Mouse (Mus musculus): ENCODE data around the gene Isoc2b. TPM values are rescaled to one million over a fixed set of nuclear protein-coding genes. Genes with fewer than 3 reads are reported as not detected.
"Not testable (repeated sequence)": the region's sequence is repeated elsewhere in the genome, so short reads cannot be mapped to it uniquely, and the experiment has no call there.

Isoc2b gene
- polyA plus RNA-seq, 1 experiment from 2014 or later, result 2.9 TPM

DNA sequence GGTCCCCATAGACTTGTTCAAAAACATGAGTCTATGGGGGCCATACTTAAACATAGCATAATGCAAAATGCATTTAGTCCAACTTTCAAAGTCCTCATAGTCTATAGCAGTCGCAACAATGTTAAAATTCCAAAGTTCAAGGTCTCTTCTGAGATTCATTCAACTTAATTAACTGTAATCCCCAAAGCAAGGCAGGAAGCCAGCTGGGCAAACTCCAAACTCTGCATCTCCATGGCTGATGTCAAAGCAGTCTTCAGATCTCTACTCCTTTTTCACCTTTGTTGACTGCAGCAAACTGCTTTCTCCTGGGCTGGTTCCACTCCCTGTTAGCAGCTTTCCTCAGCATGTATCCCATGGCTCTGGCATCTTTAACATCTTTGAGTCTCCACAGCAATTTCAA lies 9.0 kb upstream of the Isoc2b start:
- WGBS (ENCODE audit: insufficient replicate concordance), result 90% methylated on average over 1 of the region's 1 CpGs
- H3K9me3 ChIP-seq (replicated peaks; ENCODE audit: control insufficient read depth, low read length); ATAC-seq (replicated peaks; ENCODE audit: insufficient number of reproducible peaks, low FRiP score, low TSS enrichment); H3K4me3 ChIP-seq (ENCODE audit: low read depth, low read length); H3K27ac ChIP-seq (ENCODE audit: low read depth, low read length); H3K36me3 ChIP-seq (ENCODE audit: control insufficient read depth, insufficient read depth, low read length); H3K9ac ChIP-seq (ENCODE audit: low read depth, low read length); H3K4me2 ChIP-seq; H3K27me3 ChIP-seq (ENCODE audit: control insufficient read depth, insufficient read depth, low read length): not testable (repeated sequence)
- H3K4me1 ChIP-seq (ENCODE audit: control insufficient read depth, insufficient read depth, low read length), result peaks cover 11% of the 10 kb centered on the region

GRCm38 (mm10) chr7:4878186-4878585 lies 8.1 kb upstream of the Isoc2b start:
- Histone ChIP-seq H3K9ac (ENCODE audit: low read depth, low read length) (no peak overlapping the region), H3K4me3 (ENCODE audit: low read depth, low read length) (no peak overlapping the region), H3K4me1 (ENCODE audit: control insufficient read depth, insufficient read depth, low read length) (peaks cover 11% of the 10 kb centered on the region), H3K4me2 (peak overlapping the region; percentile 92), H3K27me3 (ENCODE audit: control insufficient read depth, insufficient read depth, low read length) (no peaks in the 10 kb centered on the region), H3K27ac (ENCODE audit: low read depth, low read length) (no peak overlapping the region), H3K9me3 (replicated peaks; ENCODE audit: control insufficient read depth, low read length) (no peaks in the 10 kb centered on the region), H3K36me3 (ENCODE audit: control insufficient read depth, insufficient read depth, low read length) (no peaks in the 10 kb centered on the region)
- no peak for ATAC-seq (replicated peaks; ENCODE audit: insufficient number of reproducible peaks, low FRiP score, low TSS enrichment)

- 6% methylated on average over 11 of the region's 11 CpGs for WGBS (ENCODE audit: insufficient replicate concordance)
- Histone ChIP-seq H3K27ac (ENCODE audit: low read depth, low read length) (no peak overlapping the region), H3K4me1 (ENCODE audit: control insufficient read depth, insufficient read depth, low read length) (peaks cover 11% of the 10 kb centered on the region), H3K36me3 (ENCODE audit: control insufficient read depth, insufficient read depth, low read length) (no peaks in the 10 kb centered on the region), H3K9ac (ENCODE audit: low read depth, low read length) (peak overlapping the region; percentile 75), H3K27me3 (ENCODE audit: control insufficient read depth, insufficient read depth, low read length) (no peaks in the 10 kb centered on the region), H3K9me3 (replicated peaks; ENCODE audit: control insufficient read depth, low read length) (no peaks in the 10 kb centered on the region), H3K4me2 (peak overlapping the region; percentile 92), H3K4me3 (ENCODE audit: low read depth, low read length) (peak overlapping the region; percentile 56)
- ATAC-seq (replicated peaks; ENCODE audit: insufficient number of reproducible peaks, low FRiP score, low TSS enrichment), result peak; percentile 10; the same call in 1 of the 2 replicates
These were observed 7.2 kb upstream of the Isoc2b start for GRCm38 (mm10) chr7:4877226-4877625.

DNA sequence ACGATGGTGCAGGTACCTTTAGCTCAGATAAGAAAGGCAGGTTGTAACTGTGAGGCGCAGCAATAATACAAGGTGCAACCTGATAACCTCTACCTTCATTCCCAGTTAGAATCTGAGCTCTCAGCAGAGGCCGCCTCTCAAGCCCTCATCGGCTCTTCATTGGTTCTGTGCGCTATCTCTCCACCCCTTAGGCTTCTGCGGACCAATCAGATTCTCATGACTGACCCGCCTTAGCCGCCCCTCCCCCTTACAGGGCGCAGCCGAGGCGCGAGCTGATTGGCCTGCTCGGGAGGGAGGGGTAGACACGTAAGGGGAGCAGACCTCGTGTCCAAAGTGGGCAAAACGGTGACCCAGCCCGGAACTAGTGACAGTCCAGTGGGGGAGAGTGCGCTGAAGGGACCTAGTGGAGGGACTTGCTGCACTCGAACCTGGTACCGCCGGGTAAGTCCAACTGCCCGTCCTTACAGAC lies 6.7 kb upstream of the Isoc2b start, which contains the start of gene Isoc2a:
Gene Isoc2a (plus strand): TSS at position 401 of the 469 bp plus-strand sequence.
- peak within 1 kb of the TSS; percentile 56 for H3K4me3 ChIP-seq (ENCODE audit: low read depth, low read length)
- H3K4me2 ChIP-seq, result peak within 1 kb of the TSS; percentile 92
- no peaks in the 10 kb centered on the region for H3K36me3 ChIP-seq (ENCODE audit: control insufficient read depth, insufficient read depth, low read length)
- no peaks in the 10 kb centered on the region for H3K9me3 ChIP-seq (replicated peaks; ENCODE audit: control insufficient read depth, low read length)
- ATAC-seq (replicated peaks; ENCODE audit: insufficient number of reproducible peaks, low FRiP score, low TSS enrichment), result peak; percentile 99
- H3K27me3 ChIP-seq (ENCODE audit: control insufficient read depth, insufficient read depth, low read length), result no peaks in the 10 kb centered on the region
- no peak within 1 kb of the TSS for H3K27ac ChIP-seq (ENCODE audit: low read depth, low read length)
- under 1% methylated on average over 22 of the region's 22 CpGs for WGBS (ENCODE audit: insufficient replicate concordance)
- H3K9ac ChIP-seq (ENCODE audit: low read depth, low read length), result peak within 1 kb of the TSS; percentile 75
- H3K4me1 ChIP-seq (ENCODE audit: control insufficient read depth, insufficient read depth, low read length), result peaks cover 11% of the 10 kb centered on the region

- Histone ChIP-seq H3K9ac (ENCODE audit: low read depth, low read length) (peak overlapping the region; percentile 79), H3K27ac (ENCODE audit: low read depth, low read length) (peak overlapping the region; percentile 66; the same call in 1 of the 2 replicates)
- WGBS (ENCODE audit: insufficient replicate concordance), result 50% methylated on average over 10 of the region's 10 CpGs
These were observed 3.4 kb downstream of the Isoc2b start for GRCm38 (mm10) chr7:4866631-4867180.

DNA sequence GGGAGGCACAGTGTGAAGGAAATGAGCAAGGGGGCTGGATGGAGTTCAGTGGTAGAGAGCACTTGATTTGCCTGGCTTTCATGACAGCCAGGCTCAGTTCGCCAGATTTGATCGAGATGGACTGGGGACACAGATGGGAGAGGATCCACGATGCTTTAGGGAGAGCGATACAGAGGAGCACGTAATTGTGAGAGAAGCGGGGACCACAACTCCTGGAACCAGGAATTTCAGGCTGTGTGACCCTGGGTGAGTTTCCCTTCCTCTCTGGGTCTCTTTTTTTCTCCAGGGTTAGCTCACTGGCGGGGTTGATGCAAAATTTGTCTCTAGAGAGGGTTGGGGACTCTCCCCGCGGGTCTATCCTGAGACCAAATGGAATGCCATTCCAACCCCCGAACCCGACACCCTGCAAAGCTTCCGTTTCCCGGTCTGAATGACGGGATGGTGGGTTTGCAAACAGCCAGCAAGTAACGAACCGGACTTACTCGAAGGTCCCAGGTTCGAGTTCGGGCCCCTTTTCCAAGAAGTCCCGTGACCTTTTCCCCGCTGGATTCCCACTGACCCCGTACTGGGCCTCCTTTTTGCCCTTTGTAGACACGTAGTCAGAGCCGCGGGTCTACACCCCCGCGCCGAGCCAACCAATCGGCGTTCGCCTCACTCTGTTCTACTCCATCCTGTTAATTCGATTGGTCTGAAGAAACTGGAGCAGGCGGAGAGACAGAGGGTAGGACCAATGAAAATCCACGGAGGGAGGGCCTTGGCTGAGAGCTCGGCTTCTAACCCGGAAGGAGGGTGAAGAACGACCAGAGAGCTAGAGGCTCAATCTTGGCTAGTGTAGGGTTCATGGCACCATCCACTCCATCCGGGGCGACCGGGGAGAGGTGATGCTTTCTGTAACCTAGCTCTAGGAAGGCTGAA lies 4.2 kb downstream of the Isoc2b start:
- Histone ChIP-seq H3K4me1 (ENCODE audit: control insufficient read depth, insufficient read depth, low read length) (0 out of 2 replicates have a peak, but pooled peaks cover 5% of the 10 kb centered on the region), H3K36me3 (ENCODE audit: control insufficient read depth, insufficient read depth, low read length) (no peaks in the 10 kb centered on the region), H3K27ac (ENCODE audit: low read depth, low read length) (peak overlapping the region; percentile 66), H3K9ac (ENCODE audit: low read depth, low read length) (peak overlapping the region; percentile 84), H3K9me3 (replicated peaks; ENCODE audit: control insufficient read depth, low read length) (peaks cover 2% of the 10 kb centered on the region; the same call in 1 of the 2 replicates), H3K4me2 (peak overlapping the region; percentile 78), H3K4me3 (ENCODE audit: low read depth, low read length) (peak overlapping the region; percentile 67), H3K27me3 (ENCODE audit: control insufficient read depth, insufficient read depth, low read length) (no peaks in the 10 kb centered on the region)
- ATAC-seq (replicated peaks; ENCODE audit: insufficient number of reproducible peaks, low FRiP score, low TSS enrichment), result peak; percentile 100
- WGBS (ENCODE audit: insufficient replicate concordance), result 5% methylated on average over 40 of the region's 40 CpGs

More at GRCm38 (mm10) chr7:4866631-4867180, 3.4 kb downstream of the Isoc2b start:
- Histone ChIP-seq H3K4me1 (ENCODE audit: control insufficient read depth, insufficient read depth, low read length) (0 out of 2 replicates have a peak, but pooled peaks cover 5% of the 10 kb centered on the region), H3K9me3 (replicated peaks; ENCODE audit: control insufficient read depth, low read length) (peaks cover 2% of the 10 kb centered on the region; the same call in 1 of the 2 replicates), H3K4me3 (ENCODE audit: low read depth, low read length) (peak overlapping the region; percentile 67), H3K4me2 (peak overlapping the region; percentile 78), H3K36me3 (ENCODE audit: control insufficient read depth, insufficient read depth, low read length) (no peaks in the 10 kb centered on the region), H3K27me3 (ENCODE audit: control insufficient read depth, insufficient read depth, low read length) (no peaks in the 10 kb centered on the region)
- no peak for ATAC-seq (replicated peaks; ENCODE audit: insufficient number of reproducible peaks, low FRiP score, low TSS enrichment)

DNA sequence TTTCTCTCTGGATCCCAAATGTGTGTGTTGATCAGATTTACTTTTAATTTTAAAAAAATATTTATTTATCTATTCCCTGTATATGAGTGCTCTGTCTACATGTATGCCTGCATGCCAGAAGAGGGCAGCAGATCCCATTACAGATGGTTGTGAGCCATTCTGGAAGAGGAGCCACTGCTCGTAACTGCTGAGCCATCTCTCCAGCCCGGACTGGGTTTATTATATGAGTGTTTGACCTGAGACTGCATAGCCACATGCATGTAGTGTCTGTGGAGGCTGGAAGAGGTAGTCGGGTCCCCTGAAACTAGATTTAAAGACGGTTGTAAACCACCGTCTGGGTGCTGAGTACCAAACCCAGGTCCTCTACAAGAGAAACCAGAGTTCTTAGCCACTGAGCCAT lies 5.0 kb downstream of the Isoc2b start:
- no peaks in the 10 kb centered on the region for H3K27me3 ChIP-seq (ENCODE audit: control insufficient read depth, insufficient read depth, low read length)
- H3K4me3 ChIP-seq (ENCODE audit: low read depth, low read length), result 0 out of 2 replicates have a peak overlapping the region, but pooled peaks have one; percentile 67
- H3K9me3 ChIP-seq (replicated peaks; ENCODE audit: control insufficient read depth, low read length), result peaks cover 2% of the 10 kb centered on the region; the same call in 1 of the 2 replicates
- 54% methylated on average over 5 of the region's 5 CpGs for WGBS (ENCODE audit: insufficient replicate concordance)
- 0 out of 2 replicates have a peak, but pooled peaks cover 5% of the 10 kb centered on the region for H3K4me1 ChIP-seq (ENCODE audit: control insufficient read depth, insufficient read depth, low read length)
- H3K4me2 ChIP-seq, result peak overlapping the region; percentile 78
- no peaks in the 10 kb centered on the region for H3K36me3 ChIP-seq (ENCODE audit: control insufficient read depth, insufficient read depth, low read length)
- H3K9ac ChIP-seq (ENCODE audit: low read depth, low read length), result no peak overlapping the region
- ATAC-seq (replicated peaks; ENCODE audit: insufficient number of reproducible peaks, low FRiP score, low TSS enrichment), result no peak
- no peak overlapping the region for H3K27ac ChIP-seq (ENCODE audit: low read depth, low read length)

DNA sequence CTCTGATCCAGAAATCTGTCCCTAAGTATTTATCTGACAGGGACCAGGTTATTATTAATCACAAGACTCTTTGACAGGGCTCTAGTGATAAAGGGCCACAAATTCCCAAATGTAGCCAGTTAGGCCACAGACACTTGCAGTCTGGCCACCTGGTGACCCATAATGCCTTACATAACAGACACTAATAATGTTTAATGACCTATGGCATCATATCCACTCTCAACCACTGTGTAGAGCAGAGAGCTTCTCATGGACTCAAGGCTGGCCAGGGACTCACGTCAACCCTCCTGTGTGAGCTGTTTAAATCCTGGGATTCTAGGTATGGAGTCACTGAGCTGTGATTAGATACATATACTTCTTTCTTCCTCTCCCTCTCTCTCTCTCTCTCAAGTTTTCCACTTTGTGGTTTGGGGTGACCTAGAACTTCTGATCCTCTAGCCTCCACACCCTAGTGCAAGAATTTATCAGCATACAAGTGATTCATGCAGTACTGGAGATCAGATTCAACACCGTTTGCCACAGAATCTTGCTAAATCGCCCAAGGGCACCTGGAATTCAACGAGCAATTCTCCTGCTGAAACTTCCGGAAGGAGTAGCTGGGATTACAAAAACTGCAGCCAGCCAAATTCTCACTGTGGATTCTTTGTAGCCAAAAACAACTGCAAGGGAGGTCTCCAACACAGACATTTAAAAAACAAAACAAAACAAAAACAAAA lies 5.8 kb downstream of the Isoc2b start:
- no peak for ATAC-seq (replicated peaks; ENCODE audit: insufficient number of reproducible peaks, low FRiP score, low TSS enrichment)
- H3K9me3 ChIP-seq (replicated peaks; ENCODE audit: control insufficient read depth, low read length), result peaks cover 2% of the 10 kb centered on the region; the same call in 1 of the 2 replicates
- no peak overlapping the region for H3K27ac ChIP-seq (ENCODE audit: low read depth, low read length)
- H3K36me3 ChIP-seq (ENCODE audit: control insufficient read depth, insufficient read depth, low read length), result no peaks in the 10 kb centered on the region
- 0 out of 2 replicates have a peak, but pooled peaks cover 5% of the 10 kb centered on the region for H3K4me1 ChIP-seq (ENCODE audit: control insufficient read depth, insufficient read depth, low read length)
- no peak overlapping the region for H3K4me2 ChIP-seq
- peaks cover 3% of the 10 kb centered on the region; the same call in 1 of the 2 replicates for H3K27me3 ChIP-seq (ENCODE audit: control insufficient read depth, insufficient read depth, low read length)
- no peak overlapping the region for H3K4me3 ChIP-seq (ENCODE audit: low read depth, low read length)
- H3K9ac ChIP-seq (ENCODE audit: low read depth, low read length), result no peak overlapping the region
- 78% methylated on average over 5 of the region's 5 CpGs for WGBS (ENCODE audit: insufficient replicate concordance)
